Mouse (Mus musculus) spleen, postnatal 4 days (tissue): ENCODE results near the gene Obsl1.

Experiments used
- DNase-seq, 2 experiments: peaks; one replicate each; pipeline ENCODE4 v3.0.0; 2022; ENCODE audit warnings: low spot score in 2 of 2

Gene Obsl1

DNA sequence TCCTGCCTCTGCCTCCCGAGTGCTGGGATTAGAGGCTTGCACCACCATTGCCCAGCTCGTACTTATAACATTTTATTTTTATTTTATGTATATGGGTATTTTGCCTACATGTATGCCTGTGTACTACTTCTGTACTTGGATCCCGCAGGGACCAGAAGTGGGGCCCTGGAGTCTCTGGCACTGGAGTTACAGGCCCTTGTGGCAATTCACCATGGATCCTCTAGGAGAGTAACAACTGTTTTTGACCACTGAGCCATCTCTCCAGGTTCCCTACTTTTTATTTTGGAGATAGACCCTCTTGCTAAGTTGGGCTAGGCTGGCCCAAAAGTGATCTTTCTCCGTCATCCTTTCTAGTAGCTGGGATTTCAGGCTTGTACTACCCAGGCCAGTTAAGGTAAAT, 12.2 kb upstream of the Obsl1 start:
- DNase-seq, result no peak

- no peak for DNase-seq
These were observed 11.7 kb upstream of the Obsl1 start for GRCm38 (mm10) chr1:75517984-75518383.

DNA sequence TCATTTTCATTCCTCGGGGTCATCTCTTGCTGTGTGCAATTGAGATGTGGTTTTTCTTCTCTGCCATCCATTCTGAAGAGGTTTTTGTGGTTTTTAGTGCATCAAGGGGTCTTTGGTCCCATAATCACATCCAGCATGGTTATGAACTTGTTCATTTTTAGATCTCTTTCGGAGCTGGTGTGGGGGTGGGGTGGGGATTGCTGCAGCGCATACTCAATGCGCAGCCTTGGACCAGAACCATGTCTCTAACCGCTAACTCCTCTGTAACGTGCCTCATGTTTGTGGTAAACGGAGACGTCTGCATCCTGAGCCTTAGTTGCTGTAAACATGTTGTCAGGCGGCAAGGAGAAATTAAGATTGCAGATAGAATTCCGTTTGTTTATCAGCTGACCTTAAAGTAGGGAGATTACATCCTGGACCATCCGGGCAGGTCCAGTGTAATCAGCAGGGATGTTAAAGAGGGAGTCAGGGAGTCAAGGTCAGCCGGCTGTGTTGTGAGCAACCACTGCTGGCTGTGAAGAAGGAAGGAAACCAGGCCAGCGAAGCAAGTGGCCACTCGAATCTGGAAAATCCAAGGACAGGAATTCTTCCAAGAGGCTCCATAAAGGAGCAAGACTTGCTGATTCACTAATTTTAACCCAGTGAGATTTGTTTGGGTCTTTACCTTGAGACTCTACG, 10.6 kb upstream of the Obsl1 start:
- DNase-seq, result no peak

DNA sequence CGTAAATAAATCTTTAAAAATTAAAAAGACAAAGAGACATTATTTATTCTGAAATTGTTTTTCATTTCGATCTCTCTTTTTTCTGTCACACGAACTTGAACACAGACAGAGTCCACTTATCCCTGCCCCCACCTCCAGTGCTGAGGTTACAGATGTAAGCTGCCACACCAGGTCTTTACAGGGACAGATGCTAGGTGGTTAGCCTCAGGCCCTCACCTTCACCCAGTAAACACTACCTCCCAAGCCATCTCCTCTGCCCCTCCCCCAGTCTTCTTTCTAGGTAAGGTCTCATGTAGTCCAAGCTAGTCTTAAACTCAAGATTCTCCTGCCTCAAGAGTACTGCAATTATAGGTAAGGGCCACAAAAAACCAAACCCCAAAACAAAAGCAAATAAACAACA, 6.3 kb upstream of the Obsl1 start:
- DNase-seq, result no peak

GRCm38 (mm10) chr1:75511437-75512210, 5.4 kb upstream of the Obsl1 start:
- DNase-seq, result no peak

- DNase-seq, result no peak
These were observed 3.9 kb upstream of the Obsl1 start for GRCm38 (mm10) chr1:75510154-75510553.

DNA sequence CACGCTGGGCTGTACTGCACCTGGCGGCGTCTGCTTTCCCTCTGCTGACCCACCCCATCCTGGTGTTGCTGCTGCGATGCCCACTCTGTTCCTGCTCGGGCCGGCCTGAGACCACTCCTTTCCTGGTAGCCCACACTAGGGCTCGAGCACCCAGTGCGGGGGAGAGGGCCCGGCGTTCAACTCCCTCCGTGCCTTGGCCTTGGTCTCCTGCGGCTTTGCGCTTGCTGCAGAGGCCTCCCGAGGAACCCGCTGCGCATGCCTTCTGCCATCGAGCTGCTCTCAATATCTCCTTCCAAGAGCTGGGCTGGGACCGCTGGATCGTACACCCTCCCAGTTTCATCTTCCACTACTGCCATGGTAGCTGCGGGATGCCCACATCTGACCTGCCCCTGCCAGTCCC, 3.3 kb upstream of the Obsl1 start:
- no peak for DNase-seq

- DNase-seq, result peak in 1 of 2 experiments; percentile 60
These were observed 754 bp upstream of the Obsl1 start, which contains the start of gene Inha for GRCm38 (mm10) chr1:75507006-75507405. Gene Inha (plus strand): TSS chr1:75507077.

- no peak for DNase-seq
These were observed 895 bp downstream of the Obsl1 start for GRCm38 (mm10) chr1:75505159-75505955.

GRCm38 (mm10) chr1:75504256-75505045, 1.8 kb downstream of the Obsl1 start:
- DNase-seq, result no peak

GRCm38 (mm10) chr1:75503651-75503980, 2.6 kb downstream of the Obsl1 start:
- no peak for DNase-seq

DNA sequence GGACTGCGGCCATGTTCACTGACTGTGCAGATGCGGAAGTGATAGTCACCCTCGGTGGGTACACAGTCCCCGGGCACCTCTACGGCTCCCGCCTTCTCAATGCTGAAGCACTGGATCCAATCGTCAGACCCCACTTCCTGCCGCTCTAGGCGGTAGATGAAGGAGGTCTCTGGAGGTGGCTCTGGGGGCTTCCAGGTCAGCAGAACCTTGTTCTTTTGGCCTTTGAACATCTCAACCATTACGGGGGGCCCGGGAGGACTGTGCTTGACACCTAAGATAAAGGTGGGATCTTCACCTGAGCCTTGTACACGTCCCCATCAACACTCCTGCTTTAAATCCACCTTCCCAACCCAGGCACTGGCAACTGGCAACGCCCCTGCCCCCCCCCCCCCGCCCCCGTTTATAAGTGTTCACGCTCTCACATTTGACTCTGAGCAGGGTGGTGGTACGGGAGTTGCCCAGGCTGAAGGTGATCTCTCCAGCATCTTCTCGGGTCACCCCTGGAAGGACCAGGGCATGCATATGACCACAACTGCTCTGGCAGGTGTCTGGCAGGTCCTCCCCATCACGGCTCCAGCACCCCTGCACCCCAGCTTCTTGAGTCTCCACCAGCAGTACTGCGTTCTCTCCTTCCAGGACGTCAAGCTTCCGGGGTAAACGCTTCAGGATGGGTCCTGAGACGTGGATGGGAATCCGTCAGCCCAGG, 3.2 kb downstream of the Obsl1 start:
- DNase-seq, result peak in 1 of 2 experiments; percentile 59

DNA sequence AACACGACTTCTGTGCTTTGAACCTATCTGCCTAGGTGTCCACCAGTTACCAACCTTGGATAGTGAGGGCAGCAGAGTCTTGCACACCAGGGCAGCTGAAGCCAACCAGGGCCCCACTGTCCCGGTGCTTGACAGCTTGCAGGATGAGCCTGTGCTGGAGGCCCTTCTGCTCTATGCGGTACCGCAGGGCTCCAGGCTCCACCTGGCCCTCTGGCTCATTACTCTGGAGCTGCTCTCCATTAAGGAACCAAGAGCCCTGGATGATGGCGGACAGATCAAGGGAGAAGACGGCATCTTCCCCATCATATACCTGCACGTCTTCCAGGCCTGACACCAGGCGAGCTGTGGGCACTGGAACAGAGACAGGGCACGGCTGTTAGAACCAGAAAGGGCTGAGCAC, 4.3 kb downstream of the Obsl1 start:
- peak in 1 of 2 experiments; percentile 60 for DNase-seq

DNA sequence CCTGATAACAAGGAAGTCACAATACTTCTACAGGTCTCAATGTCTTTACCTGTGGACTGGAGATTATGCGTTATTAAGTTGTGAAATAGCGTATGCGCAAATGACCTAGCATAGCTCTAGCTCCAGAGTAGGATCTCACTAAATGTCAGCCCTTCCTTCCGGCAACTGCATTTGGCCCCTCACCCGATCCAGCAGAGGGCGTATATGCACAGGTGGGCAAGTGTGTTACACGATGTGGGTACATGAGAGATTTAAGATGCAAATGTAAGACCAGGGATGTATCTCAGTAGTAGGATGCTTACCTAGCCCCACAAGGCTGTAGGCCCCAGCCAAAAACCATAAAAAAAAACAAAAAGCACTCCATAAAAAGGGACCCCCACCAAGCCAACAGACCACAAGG, 6.8 kb downstream of the Obsl1 start:
- DNase-seq, result no peak

DNA sequence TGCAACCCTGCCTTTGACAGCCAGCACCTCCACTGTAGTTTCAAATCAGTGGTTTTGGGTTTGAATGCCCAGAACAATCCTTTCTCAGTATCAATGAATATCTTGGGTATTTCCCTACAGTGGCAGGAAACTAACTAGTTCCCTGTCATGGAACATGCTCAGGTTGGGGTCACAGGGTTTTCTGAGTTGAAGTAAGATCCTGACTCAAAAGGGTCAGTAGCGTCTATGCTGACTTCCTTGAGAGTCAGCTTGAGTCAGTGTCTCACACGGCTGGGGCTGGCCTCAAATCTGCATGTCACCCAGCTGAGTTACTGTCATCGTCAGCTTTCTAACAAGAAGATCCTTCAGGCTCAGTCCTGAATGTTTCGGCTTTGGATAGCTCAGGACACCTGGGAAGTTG, 7.4 kb downstream of the Obsl1 start:
- no peak for DNase-seq

GRCm38 (mm10) chr1:75494878-75495548, 11.2 kb downstream of the Obsl1 start:
- peak in 1 of 2 experiments; percentile 62 for DNase-seq

GRCm38 (mm10) chr1:75492579-75493170, 13.6 kb downstream of the Obsl1 start:
- peak in 1 of 2 experiments; percentile 55 for DNase-seq

- peak in 1 of 2 experiments; percentile 57 for DNase-seq
These were observed 15.3 kb downstream of the Obsl1 start for GRCm38 (mm10) chr1:75490785-75491551.
